Mouse (Mus musculus) spleen, adult 2 months (tissue): ENCODE results near the gene Runx1.

Source experiments
- CTCF ChIP-seq: fragments of 200-500 bp; IDR thresholded peaks from 2 replicates; pipeline ENCODE4 v1.5.1; 2011; ENCODE audit warnings: mild to moderate bottlenecking, inconsistent platforms; ENCODE audit not compliant: insufficient read depth, insufficient read length, insufficient replicate concordance; ENCODE audit errors: extremely low read depth
- POLR2A ChIP-seq: fragments of 200-500 bp; IDR thresholded peaks from 2 replicates; pipeline ENCODE4 v1.6.1; 2011; ENCODE audit warnings: low read depth, low read length, inconsistent platforms

DNA sequence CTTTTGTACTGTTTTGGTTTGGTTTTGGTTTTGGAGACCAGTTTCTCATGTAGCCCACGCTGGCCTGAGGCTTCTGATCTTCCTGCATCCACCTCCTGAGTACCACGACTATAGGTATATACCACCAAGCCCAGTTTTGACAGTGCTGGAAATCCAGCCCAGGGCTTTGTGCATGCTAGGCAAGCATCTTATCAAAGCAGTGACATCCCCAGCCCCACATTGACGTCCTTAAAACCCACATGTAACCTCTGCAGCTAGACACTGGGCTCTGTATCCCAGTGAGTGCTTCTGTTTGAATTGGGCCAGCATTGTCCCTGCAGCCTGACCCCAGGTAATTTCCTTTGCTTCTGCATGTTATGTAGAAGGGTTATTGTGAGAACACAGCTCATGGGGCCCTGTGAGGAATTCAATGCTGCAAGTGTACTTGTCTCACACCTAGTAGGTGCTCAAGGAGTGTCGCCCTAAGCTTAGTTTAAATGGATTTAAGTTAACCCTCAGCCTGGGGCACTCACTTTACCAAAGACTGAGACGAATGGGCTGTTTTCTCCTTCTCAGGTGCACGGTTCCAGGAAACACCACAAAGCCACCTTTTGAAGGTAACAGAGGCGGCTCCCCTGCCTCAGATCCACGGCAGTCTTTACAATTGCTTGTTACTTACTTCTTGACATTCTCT, 15.2 kb downstream of the Runx1 start:
- no peak for TF ChIP-seq CTCF
- TF ChIP-seq POLR2A, result no peak
